Mouse (Mus musculus) heart, embryonic 16.5 days (tissue): Measurements from ENCODE around the gene Fkrp. TPM values are rescaled to one million over a fixed set of nuclear protein-coding genes. Genes with fewer than 3 reads are reported as not detected.

ENCODE experiments used
- ATAC-seq: fragments of 200-750 bp; cut with Nextera tagmentation; replicated peaks from 2 replicates; pipeline ENCODE4 v1.8.0; 2017; ENCODE audit warnings: moderate number of reproducible peaks; ENCODE audit not compliant: insufficient read depth, low FRiP score; ENCODE audit errors: extremely low read depth
- H3K27ac ChIP-seq: fragments of 300-500 bp; sonication (generic); 2 replicates; pipeline ENCODE4 v1.5.1; 2014; ENCODE audit warnings: mild to moderate bottlenecking, low read length, control low read depth, moderate library complexity
- H3K27me3 ChIP-seq: fragments of 300-500 bp; sonication (generic); 2 replicates; pipeline ENCODE4 v1.6.1; 2014; ENCODE audit warnings: low read length, mixed read lengths; ENCODE audit not compliant: control insufficient read depth, insufficient read depth
- H3K36me3 ChIP-seq: fragments of 300-500 bp; sonication (generic); 2 replicates; pipeline ENCODE4 v1.6.1; 2014; ENCODE audit not compliant: control insufficient read depth, insufficient read depth
- H3K4me1 ChIP-seq: fragments of 300-500 bp; sonication (generic); 2 replicates; pipeline ENCODE4 v1.6.1; 2014; ENCODE audit warnings: low read length, mixed read lengths; ENCODE audit not compliant: control insufficient read depth, insufficient read depth
- H3K4me2 ChIP-seq: fragments of 300-500 bp; sonication (generic); 2 replicates; pipeline ENCODE4 v1.6.1; 2014; ENCODE audit warnings: low read depth, mild to moderate bottlenecking, control low read depth, low read length
- H3K4me3 ChIP-seq: fragments of 300-500 bp; sonication (generic); 2 replicates; pipeline ENCODE4 v1.5.1; 2014; ENCODE audit warnings: mild to moderate bottlenecking, control low read depth, low read length
- H3K9ac ChIP-seq: fragments of 300-500 bp; sonication (generic); 2 replicates; pipeline ENCODE4 v1.6.1; 2014; ENCODE audit warnings: low read length, control low read depth
- H3K9me3 ChIP-seq: fragments of 300-500 bp; sonication (generic); replicated peaks from 2 replicates; pipeline ENCODE4 v1.6.1; 2016; ENCODE audit warnings: low read length; ENCODE audit not compliant: control insufficient read depth
- WGBS: fragments of 180-500 bp; shearing (Covaris S2); extraction: QIAGEN DNeasy Blood & Tissue Kit; methylation state at CpG from one replicate; pipeline ENCODE4 v1.1.7; 2014; 5-methylcytosine and 5-hydroxymethylcytosine counted together
- polyA plus RNA-seq: library from polyadenylated mRNA; unstranded; fragments of >200 nt; fragmentation: Nextera tagmentation; extraction: Ambion mirVana; gene quantifications from 2 replicates; pipeline ENCODE4 v1.2.1, GENCODE M21; 2015

Gene Fkrp
- 33.0 and 33.9 TPM in 2 replicates for polyA plus RNA-seq

- under 1% methylated on average over 46 of the region's 64 CpGs for WGBS
- ATAC-seq = peak; percentile 76
Measured at GRCm38 (mm10) chr7:16816475-16817122, at the start of gene Fkrp. Gene Fkrp, minus strand, starts transcription at chr7:16816732.

GRCm38 (mm10) chr7:16859902-16860651 is 43.5 kb upstream of the Fkrp start:
- H3K4me3 ChIP-seq = no peak overlapping the region
- no peak overlapping the region for H3K27ac ChIP-seq
- no peaks in the 10 kb centered on the region for H3K9me3 ChIP-seq
- no peak overlapping the region for H3K9ac ChIP-seq
- H3K4me2 ChIP-seq = no peak overlapping the region
- ATAC-seq = no peak
- no peaks in the 10 kb centered on the region for H3K4me1 ChIP-seq
- H3K27me3 ChIP-seq = no peaks in the 10 kb centered on the region
- peaks cover 41% of the 10 kb centered on the region for H3K36me3 ChIP-seq
- WGBS = 36% methylated on average over 5 of the region's 5 CpGs

More at GRCm38 (mm10) chr7:16816475-16817122, at the start of gene Fkrp:
- Histone ChIP-seq H3K9ac (peak within 1 kb of the TSS; percentile 99), H3K9me3 (no peaks in the 10 kb centered on the region), H3K4me3 (peak within 1 kb of the TSS; percentile 91), H3K27me3 (no peaks in the 10 kb centered on the region), H3K36me3 (peaks cover 14% of the 10 kb centered on the region), H3K4me2 (peak within 1 kb of the TSS; percentile 84), H3K4me1 (peaks cover 51% of the 10 kb centered on the region), H3K27ac (peak within 1 kb of the TSS; percentile 91)

DNA sequence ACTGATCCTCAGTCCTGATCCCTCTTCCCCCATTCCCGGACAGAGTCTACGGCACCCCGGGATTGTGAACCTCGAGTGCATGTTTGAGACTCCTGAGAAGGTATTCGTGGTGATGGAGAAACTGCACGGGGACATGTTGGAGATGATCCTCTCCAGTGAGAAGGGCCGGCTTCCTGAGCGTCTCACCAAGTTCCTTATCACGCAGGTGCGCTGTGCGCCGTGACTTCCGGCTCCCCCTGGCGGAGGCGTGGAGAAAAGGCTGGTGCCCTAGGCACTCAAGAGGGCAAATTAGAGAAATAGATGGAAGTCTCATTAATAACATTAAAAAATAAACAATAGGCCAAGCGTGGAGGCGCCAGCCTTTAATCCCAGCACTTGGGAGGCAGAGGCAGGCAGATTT is 41.8 kb upstream of the Fkrp start:
- no peak for ATAC-seq
- Histone ChIP-seq H3K9ac (no peak overlapping the region), H3K36me3 (peaks cover 42% of the 10 kb centered on the region), H3K4me3 (no peak overlapping the region), H3K4me1 (no peaks in the 10 kb centered on the region), H3K4me2 (no peak overlapping the region), H3K27ac (no peak overlapping the region), H3K27me3 (no peaks in the 10 kb centered on the region), H3K9me3 (no peaks in the 10 kb centered on the region)
- WGBS = 33% methylated on average over 17 of the region's 17 CpGs

DNA sequence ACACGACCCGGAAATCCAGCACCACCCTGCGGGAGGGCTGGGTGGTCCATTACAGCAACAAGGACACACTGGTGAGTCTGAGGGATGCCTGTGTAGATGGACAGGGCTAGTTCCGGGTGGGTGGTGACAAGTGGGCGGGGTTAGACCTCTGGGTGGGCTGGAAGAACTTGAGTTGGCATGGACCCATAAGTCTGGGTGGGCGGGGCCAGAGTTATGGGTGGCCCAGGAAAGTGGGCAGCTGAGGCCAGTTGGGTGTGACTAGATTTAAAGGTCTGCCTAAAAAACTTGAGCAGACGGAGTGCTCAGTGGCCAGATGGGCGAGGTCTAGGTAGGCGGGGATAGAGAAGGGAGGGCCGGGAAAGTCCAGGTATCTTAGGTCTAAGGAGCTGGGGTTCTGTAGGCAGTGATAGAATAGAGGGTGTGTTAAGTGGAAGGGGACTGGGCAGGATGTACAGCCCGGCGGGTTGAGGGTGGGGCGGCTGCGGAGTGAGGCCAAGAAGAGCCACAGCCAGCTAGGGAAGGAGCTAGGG is 36.8 kb upstream of the Fkrp start:
- Histone ChIP-seq H3K9ac (no peak overlapping the region), H3K9me3 (no peaks in the 10 kb centered on the region), H3K27ac (no peak overlapping the region), H3K27me3 (no peaks in the 10 kb centered on the region), H3K4me3 (no peak overlapping the region), H3K4me2 (no peak overlapping the region), H3K4me1 (no peaks in the 10 kb centered on the region), H3K36me3 (peaks cover 53% of the 10 kb centered on the region)
- ATAC-seq = no peak
- 76% methylated on average over 14 of the region's 14 CpGs for WGBS

DNA sequence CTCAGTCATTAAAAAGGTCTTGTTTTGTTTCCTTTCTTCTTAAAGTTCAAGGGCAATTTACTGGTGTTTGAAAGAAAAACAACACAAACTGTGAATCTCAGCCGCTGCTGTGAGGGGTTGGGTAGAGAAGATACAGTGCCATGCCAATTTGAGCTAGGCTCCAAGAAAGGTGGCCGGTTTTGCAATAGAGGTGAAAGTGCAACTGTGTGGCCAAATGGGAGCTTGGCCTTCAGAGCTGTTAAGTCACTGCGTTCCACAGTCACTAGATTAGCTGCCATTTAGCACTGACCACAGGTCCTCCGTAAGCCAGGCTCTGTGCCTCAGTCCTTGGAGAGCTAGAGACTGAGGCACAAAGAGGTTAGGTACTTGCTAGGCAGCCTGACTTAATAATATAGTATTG is 35.1 kb upstream of the Fkrp start:
- Histone ChIP-seq H3K36me3 (peaks cover 42% of the 10 kb centered on the region), H3K27ac (no peak overlapping the region), H3K27me3 (no peaks in the 10 kb centered on the region), H3K4me1 (no peaks in the 10 kb centered on the region), H3K9me3 (no peaks in the 10 kb centered on the region), H3K4me2 (no peak overlapping the region), H3K9ac (no peak overlapping the region), H3K4me3 (no peak overlapping the region)
- WGBS = 84% methylated on average over 4 of the region's 4 CpGs
- ATAC-seq = no peak

DNA sequence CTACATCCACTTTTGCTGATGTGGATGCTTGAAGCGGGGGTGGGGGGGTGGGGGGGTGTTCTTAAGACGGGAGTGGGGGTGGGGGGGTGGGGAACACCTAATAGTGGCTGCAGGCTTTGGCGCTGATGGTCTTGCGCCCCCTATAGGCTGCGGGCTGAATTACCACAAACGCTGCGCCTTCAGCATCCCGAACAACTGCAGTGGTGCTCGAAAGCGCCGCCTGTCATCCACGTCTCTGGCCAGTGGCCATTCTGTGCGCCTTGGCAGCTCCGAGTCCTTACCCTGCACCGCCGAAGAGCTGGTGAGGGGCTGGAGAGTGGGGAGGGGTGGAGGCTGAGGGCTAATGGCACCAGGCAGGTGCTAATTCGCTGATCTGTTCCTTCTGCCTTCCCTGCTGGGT is 32.0 kb upstream of the Fkrp start:
- H3K36me3 ChIP-seq = peaks cover 18% of the 10 kb centered on the region
- H3K27ac ChIP-seq = no peak overlapping the region
- WGBS = 43% methylated on average over 17 of the region's 17 CpGs

GRCm38 (mm10) chr7:16847507-16847906 is 31.0 kb upstream of the Fkrp start:
- ATAC-seq = no peak
- Histone ChIP-seq H3K36me3 (peaks cover 18% of the 10 kb centered on the region), H3K4me3 (no peak overlapping the region)

More for the DNA sequence above, 32.0 kb upstream of the Fkrp start:
- no peaks in the 10 kb centered on the region for H3K9me3 ChIP-seq
- H3K4me3 ChIP-seq = no peak overlapping the region
- H3K4me1 ChIP-seq = peaks cover 14% of the 10 kb centered on the region; the same call in 1 of the 2 replicates
- no peak overlapping the region for H3K9ac ChIP-seq
- no peak for ATAC-seq
- H3K4me2 ChIP-seq = no peak overlapping the region
- no peaks in the 10 kb centered on the region for H3K27me3 ChIP-seq

DNA sequence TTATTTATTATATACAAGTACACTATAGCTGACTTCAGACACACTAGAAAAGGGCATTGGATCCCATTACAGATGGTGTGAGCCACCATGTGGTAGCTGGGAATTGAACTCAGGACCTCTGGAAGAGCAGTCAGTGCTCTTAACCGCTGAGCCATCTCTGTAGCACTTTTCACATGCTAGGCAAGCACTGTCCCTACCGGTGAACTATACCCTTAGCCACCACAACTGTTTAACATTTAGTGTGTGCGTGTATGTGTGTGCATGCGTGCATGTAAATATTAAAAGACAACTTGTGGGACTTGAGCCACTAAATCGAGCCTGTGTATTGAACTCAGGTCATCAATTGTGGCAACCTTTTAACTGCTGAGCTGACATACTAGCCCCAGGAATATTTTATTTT is 30.2 kb upstream of the Fkrp start:
- Histone ChIP-seq H3K27ac (no peak overlapping the region), H3K36me3 (peaks cover 18% of the 10 kb centered on the region), H3K4me3 (no peak overlapping the region), H3K9ac (no peak overlapping the region), H3K9me3 (no peaks in the 10 kb centered on the region), H3K27me3 (no peaks in the 10 kb centered on the region), H3K4me2 (no peak overlapping the region), H3K4me1 (peaks cover 19% of the 10 kb centered on the region)
- WGBS = 91% methylated on average over 5 of the region's 5 CpGs
- ATAC-seq = no peak

More at GRCm38 (mm10) chr7:16847507-16847906, 31.0 kb upstream of the Fkrp start:
- Histone ChIP-seq H3K4me1 (peaks cover 14% of the 10 kb centered on the region; the same call in 1 of the 2 replicates), H3K9me3 (no peaks in the 10 kb centered on the region), H3K4me2 (no peak overlapping the region), H3K9ac (no peak overlapping the region), H3K27ac (no peak overlapping the region), H3K27me3 (no peaks in the 10 kb centered on the region)
- 88% methylated on average over 19 of the region's 19 CpGs for WGBS

- peaks cover 18% of the 10 kb centered on the region for H3K36me3 ChIP-seq
- peak overlapping the region; percentile 92 for H3K4me2 ChIP-seq
- H3K27me3 ChIP-seq = no peaks in the 10 kb centered on the region
- H3K4me3 ChIP-seq = peak overlapping the region; percentile 65
- H3K4me1 ChIP-seq = peaks cover 22% of the 10 kb centered on the region
- H3K9me3 ChIP-seq = no peaks in the 10 kb centered on the region
- peak overlapping the region; percentile 92 for H3K27ac ChIP-seq
- H3K9ac ChIP-seq = peak overlapping the region; percentile 86
- ATAC-seq = no peak
- WGBS = 33% methylated on average over 10 of the region's 10 CpGs
Measured at GRCm38 (mm10) chr7:16845820-16846167, 29.3 kb upstream of the Fkrp start.
